Mouse (Mus musculus) heart, postnatal 0 days (tissue): Measurements from ENCODE around the gene Galnt11. TPM values are rescaled to one million over a fixed set of nuclear protein-coding genes. Genes with fewer than 3 reads are reported as not detected.

ENCODE experiments used
- ATAC-seq: fragments of 200-750 bp; cut with Nextera tagmentation; 2 replicates; pipeline ENCODE4 v1.8.0; 2017; ENCODE audit warnings: low read depth, moderate number of reproducible peaks, moderate library complexity; ENCODE audit not compliant: insufficient read depth
- DNase-seq: peaks from one replicate; pipeline ENCODE4 v3.0.0-alpha.2; 2016; ENCODE audit warnings: low spot score
- H3K27ac ChIP-seq: fragments of 300-500 bp; sonication (generic); 2 replicates; pipeline ENCODE4 v1.5.1; 2014; ENCODE audit warnings: low read depth, mild to moderate bottlenecking
- H3K27me3 ChIP-seq: fragments of 300-500 bp; sonication (generic); 2 replicates; pipeline ENCODE4 v1.6.1; 2014; ENCODE audit warnings: low read length, mixed read lengths; ENCODE audit not compliant: control insufficient read depth, insufficient read depth
- H3K36me3 ChIP-seq: fragments of 300-500 bp; sonication (generic); replicated peaks from 2 replicates; pipeline ENCODE4 v1.6.1; 2014; ENCODE audit warnings: low read length, mixed read lengths; ENCODE audit not compliant: control insufficient read depth, insufficient read depth
- H3K4me1 ChIP-seq: fragments of 300-500 bp; sonication (generic); 2 replicates; pipeline ENCODE4 v1.6.1; 2014; ENCODE audit warnings: antibody characterized with exemption; ENCODE audit not compliant: control insufficient read depth, insufficient read depth
- H3K4me2 ChIP-seq: fragments of 300-500 bp; sonication (generic); 2 replicates; pipeline ENCODE4 v1.6.1; 2014; ENCODE audit warnings: low read depth, mild to moderate bottlenecking, low read length, moderate library complexity
- H3K4me3 ChIP-seq: fragments of 300-500 bp; sonication (generic); 2 replicates; pipeline ENCODE4 v1.5.1; 2014; ENCODE audit warnings: low read depth, low read length
- H3K9ac ChIP-seq: fragments of 300-500 bp; sonication (generic); replicated peaks from 2 replicates; pipeline ENCODE4 v1.6.1; 2014; ENCODE audit warnings: low read depth, low read length, mixed read lengths
- H3K9me3 ChIP-seq: fragments of 300-500 bp; sonication (generic); replicated peaks from 2 replicates; pipeline ENCODE4 v1.6.1; 2016; ENCODE audit warnings: low read length; ENCODE audit not compliant: control insufficient read depth
- CTCF ChIP-seq: IDR thresholded peaks from 2 replicates; pipeline ENCODE4 v1.5.1; 2016; ENCODE audit warnings: antibody characterized with exemption, control low read depth, low read depth
- EP300 ChIP-seq: IDR thresholded peaks from 2 replicates; pipeline ENCODE4 v1.6.1; 2016; ENCODE audit warnings: antibody characterized with exemption, low read depth
- WGBS: fragments of 180-500 bp; shearing (Covaris S2); extraction: QIAGEN DNeasy Blood & Tissue Kit; methylation state at CpG from one replicate; pipeline ENCODE4 v1.1.7; 2014; 5-methylcytosine and 5-hydroxymethylcytosine counted together
- polyA plus RNA-seq: library from polyadenylated mRNA; unstranded; fragments of >200 nt; fragmentation: Nextera tagmentation; extraction: Ambion mirVana; gene quantifications from 2 replicates; pipeline ENCODE4 v1.2.1, GENCODE M21; 2015
- total RNA-seq: library from RNA; depleted of rRNA; stranded (reverse); fragments of >200 nt; gene quantifications from 2 replicates; pipeline ENCODE4 v1.2.3, GENCODE M21; 2014; ENCODE audit warnings: low replicate concordance; rRNA removed

The Galnt11 gene
- total and polyA plus RNA-seq, 2 experiments from 2014 or later, result 28.6 to 31.5 TPM

DNA sequence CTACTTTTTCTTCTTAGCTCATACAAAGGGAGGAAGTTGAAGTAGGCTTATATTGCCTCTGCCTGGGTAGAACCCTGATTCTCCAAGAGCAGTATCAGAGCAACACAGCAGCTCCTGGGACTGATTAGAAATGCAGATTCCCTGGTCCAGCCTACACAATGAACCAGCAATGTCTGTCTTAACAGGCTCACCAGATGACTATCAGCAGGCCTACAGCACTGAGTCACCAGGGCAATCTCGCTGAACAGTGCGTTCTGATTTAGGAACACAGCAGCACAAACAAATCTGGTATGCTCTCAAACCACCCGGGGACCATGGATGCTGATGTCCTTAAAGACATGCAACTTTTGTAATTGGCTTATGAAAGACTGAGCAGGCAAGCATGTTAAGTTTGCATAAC is 75.1 kb downstream of the Galnt11 start:
- Histone ChIP-seq H3K9me3 (no peaks in the 10 kb centered on the region), H3K4me2 (no peak overlapping the region), H3K4me1 (no peaks in the 10 kb centered on the region), H3K9ac (no peak overlapping the region), H3K36me3 (peaks cover 56% of the 10 kb centered on the region), H3K4me3 (no peak overlapping the region), H3K27me3 (no peaks in the 10 kb centered on the region), H3K27ac (no peak overlapping the region)
- 44% methylated on average over 3 of the region's 3 CpGs for WGBS
- ATAC-seq (no peak), DNase-seq (no peak)
- TF ChIP-seq EP300 (no peak), CTCF (no peak)

DNA sequence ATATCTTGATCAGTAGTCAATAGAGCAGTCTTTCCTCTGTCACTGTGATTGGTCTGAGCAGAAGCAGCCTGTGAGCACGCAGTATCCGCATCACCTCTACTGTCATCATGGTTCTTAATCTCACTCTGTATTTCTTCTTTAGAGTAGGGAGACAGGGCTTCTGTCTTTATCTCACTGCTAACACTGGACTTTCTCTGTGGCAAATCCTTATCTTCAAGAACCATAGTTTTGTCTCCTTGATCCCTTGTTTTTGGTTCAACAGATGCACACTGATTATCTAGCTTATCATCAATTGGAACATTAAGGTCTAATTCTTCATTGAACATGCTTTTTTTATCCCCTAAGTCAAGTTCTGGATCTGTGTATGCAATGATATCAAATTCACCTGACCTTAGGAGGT is 88.5 kb downstream of the Galnt11 start:
- Histone ChIP-seq H3K4me1 (no peaks in the 10 kb centered on the region), H3K9ac (no peak overlapping the region), H3K27ac (no peak overlapping the region), H3K4me2 (no peak overlapping the region), H3K27me3 (no peaks in the 10 kb centered on the region), H3K4me3 (no peak overlapping the region), H3K36me3 (peaks cover 57% of the 10 kb centered on the region), H3K9me3 (no peaks in the 10 kb centered on the region)
- 96% methylated on average over 2 of the region's 2 CpGs for WGBS
- DNase-seq (no peak), ATAC-seq (no peak)
- TF ChIP-seq EP300, result no peak
- TF ChIP-seq CTCF, result no peak

DNA sequence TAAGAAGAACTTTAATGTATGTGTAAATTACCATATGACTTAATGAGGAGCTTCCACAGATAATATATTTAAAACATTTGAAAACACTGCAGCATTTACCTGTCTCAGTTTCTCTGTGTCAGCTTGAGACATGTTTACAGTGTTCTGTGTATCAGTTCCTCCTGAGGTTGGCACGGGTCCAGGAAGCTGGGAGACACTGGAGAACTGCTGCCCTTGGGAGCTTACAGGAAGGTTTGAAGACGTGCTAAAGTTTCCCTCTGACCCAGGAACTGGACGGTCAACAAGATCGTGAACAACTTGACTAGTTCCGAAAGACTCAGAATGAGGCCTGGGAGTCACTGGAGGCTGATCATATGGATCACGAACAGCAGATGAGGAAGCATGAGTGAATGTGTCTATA is 92.2 kb downstream of the Galnt11 start:
- Histone ChIP-seq H3K27ac (no peak overlapping the region), H3K9me3 (no peaks in the 10 kb centered on the region), H3K27me3 (no peaks in the 10 kb centered on the region), H3K4me2 (no peak overlapping the region), H3K9ac (no peak overlapping the region), H3K36me3 (peaks cover 68% of the 10 kb centered on the region), H3K4me3 (no peak overlapping the region), H3K4me1 (no peaks in the 10 kb centered on the region)
- ATAC-seq, result no peak
- TF ChIP-seq EP300 (no peak), CTCF (no peak)
- 64% methylated on average over 6 of the region's 6 CpGs for WGBS
- no peak for DNase-seq

Other genes starting within 250 kb of the Galnt11 start
- 62.9 and 72.2 TPM in 2 replicates for gene Prkag2, start 121.3 kb upstream of the Galnt11 start, total RNA-seq
- 121 and 122 TPM in 2 replicates for gene Prkag2, start 121.3 kb upstream of the Galnt11 start, polyA plus RNA-seq
- gene Galntl5, start 40.4 kb upstream of the Galnt11 start, total RNA-seq, result not detected in 2 replicates
- gene Galntl5, start 40.4 kb upstream of the Galnt11 start, polyA plus RNA-seq, result not detected in 2 replicates
- not detected in 2 replicates for gene E130116L18Rik, start 1.2 kb downstream of the Galnt11 start, total RNA-seq
- 1.1 TPM in 1 of 2 replicates, not detected in the other for gene E130116L18Rik, start 1.2 kb downstream of the Galnt11 start, polyA plus RNA-seq